Mouse (Mus musculus): ENCODE data around the gene Abhd11. TPM values are rescaled to one million over a fixed set of nuclear protein-coding genes. Genes with fewer than 3 reads are reported as not detected.

The Abhd11 gene
- polyA plus RNA-seq, 1 experiment from 2014 or later: 45.1 TPM

DNA sequence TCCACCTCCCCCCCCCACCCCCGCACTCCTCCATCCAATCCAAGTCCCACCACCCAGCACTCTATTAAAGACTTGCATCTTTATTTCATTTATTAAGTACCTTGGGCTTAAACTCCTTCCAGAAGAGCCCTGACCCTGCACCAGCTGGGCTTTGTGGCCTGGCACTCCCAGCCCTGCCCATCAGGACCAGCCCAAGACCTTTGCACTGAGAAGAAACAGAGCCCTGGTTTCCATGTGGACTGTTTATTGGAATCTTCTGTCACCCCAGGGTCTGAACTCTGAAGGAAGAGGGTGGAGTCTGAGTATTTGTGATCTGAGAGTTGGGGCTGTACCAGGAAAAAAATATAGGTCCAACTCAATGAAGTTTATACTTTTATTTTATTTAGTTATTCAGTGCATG is 25.8 kb upstream of the Abhd11 start:
- no peak overlapping the region for H3K4me3 ChIP-seq (ENCODE audit: low read depth, low read length)
- H3K4me2 ChIP-seq (replicated peaks; ENCODE audit: low read depth, low read length): no peak overlapping the region
- 92% methylated on average over 1 of the region's 1 CpGs for WGBS
- no peaks in the 10 kb centered on the region for H3K9me3 ChIP-seq (ENCODE audit: control insufficient read depth, low read length)
- no peak overlapping the region for H3K27ac ChIP-seq (ENCODE audit: low read depth, low read length)
- H3K4me1 ChIP-seq (replicated peaks; ENCODE audit: control insufficient read depth, insufficient read depth, low read length): peaks cover 5% of the 10 kb centered on the region; the same call in 1 of the 2 replicates
- H3K27me3 ChIP-seq (ENCODE audit: control insufficient read depth, insufficient read depth, low read length): peaks cover 37% of the 10 kb centered on the region
- DNase-seq (ENCODE audit: low spot score) (no peak), ATAC-seq (ENCODE audit: low FRiP score) (no peak)
- no peaks in the 10 kb centered on the region for H3K36me3 ChIP-seq (ENCODE audit: control insufficient read depth, insufficient read depth, low read length)
- no peak overlapping the region for H3K9ac ChIP-seq (ENCODE audit: low read depth, low read length)

GRCm38 (mm10) chr5:134983771-134984170 is 25.2 kb upstream of the Abhd11 start:
- Histone ChIP-seq H3K4me3 (ENCODE audit: low read depth, low read length) (no peak overlapping the region), H3K4me2 (replicated peaks; ENCODE audit: low read depth, low read length) (no peak overlapping the region), H3K27me3 (ENCODE audit: control insufficient read depth, insufficient read depth, low read length) (peaks cover 39% of the 10 kb centered on the region), H3K9ac (ENCODE audit: low read depth, low read length) (no peak overlapping the region), H3K36me3 (ENCODE audit: control insufficient read depth, insufficient read depth, low read length) (no peaks in the 10 kb centered on the region), H3K9me3 (ENCODE audit: control insufficient read depth, low read length) (no peaks in the 10 kb centered on the region), H3K27ac (ENCODE audit: low read depth, low read length) (no peak overlapping the region), H3K4me1 (replicated peaks; ENCODE audit: control insufficient read depth, insufficient read depth, low read length) (peaks cover 5% of the 10 kb centered on the region; the same call in 1 of the 2 replicates)
- no peak for ATAC-seq (ENCODE audit: low FRiP score)
- WGBS: 13% methylated on average over 3 of the region's 3 CpGs
- DNase-seq (ENCODE audit: low spot score): peak; percentile 45

GRCm38 (mm10) chr5:134985633-134986297 is 23.2 kb upstream of the Abhd11 start, which contains the start of gene Cldn3:
Gene Cldn3, plus strand, starts transcription at chr5:134986214.
- peak; percentile 63 for ATAC-seq (ENCODE audit: low FRiP score)
- under 1% methylated on average over 25 of the region's 25 CpGs for WGBS
- Histone ChIP-seq H3K27me3 (ENCODE audit: control insufficient read depth, insufficient read depth, low read length) (peaks cover 43% of the 10 kb centered on the region), H3K27ac (ENCODE audit: low read depth, low read length) (no peak within 1 kb of the TSS), H3K9ac (ENCODE audit: low read depth, low read length) (peak within 1 kb of the TSS; percentile 15; the same call in 1 of the 2 replicates), H3K4me2 (replicated peaks; ENCODE audit: low read depth, low read length) (peak within 1 kb of the TSS; percentile 25), H3K9me3 (ENCODE audit: control insufficient read depth, low read length) (no peaks in the 10 kb centered on the region), H3K4me3 (ENCODE audit: low read depth, low read length) (peak within 1 kb of the TSS; percentile 20), H3K4me1 (replicated peaks; ENCODE audit: control insufficient read depth, insufficient read depth, low read length) (peaks cover 5% of the 10 kb centered on the region; the same call in 1 of the 2 replicates), H3K36me3 (ENCODE audit: control insufficient read depth, insufficient read depth, low read length) (no peaks in the 10 kb centered on the region)
- peak; percentile 46 for DNase-seq (ENCODE audit: low spot score)

DNA sequence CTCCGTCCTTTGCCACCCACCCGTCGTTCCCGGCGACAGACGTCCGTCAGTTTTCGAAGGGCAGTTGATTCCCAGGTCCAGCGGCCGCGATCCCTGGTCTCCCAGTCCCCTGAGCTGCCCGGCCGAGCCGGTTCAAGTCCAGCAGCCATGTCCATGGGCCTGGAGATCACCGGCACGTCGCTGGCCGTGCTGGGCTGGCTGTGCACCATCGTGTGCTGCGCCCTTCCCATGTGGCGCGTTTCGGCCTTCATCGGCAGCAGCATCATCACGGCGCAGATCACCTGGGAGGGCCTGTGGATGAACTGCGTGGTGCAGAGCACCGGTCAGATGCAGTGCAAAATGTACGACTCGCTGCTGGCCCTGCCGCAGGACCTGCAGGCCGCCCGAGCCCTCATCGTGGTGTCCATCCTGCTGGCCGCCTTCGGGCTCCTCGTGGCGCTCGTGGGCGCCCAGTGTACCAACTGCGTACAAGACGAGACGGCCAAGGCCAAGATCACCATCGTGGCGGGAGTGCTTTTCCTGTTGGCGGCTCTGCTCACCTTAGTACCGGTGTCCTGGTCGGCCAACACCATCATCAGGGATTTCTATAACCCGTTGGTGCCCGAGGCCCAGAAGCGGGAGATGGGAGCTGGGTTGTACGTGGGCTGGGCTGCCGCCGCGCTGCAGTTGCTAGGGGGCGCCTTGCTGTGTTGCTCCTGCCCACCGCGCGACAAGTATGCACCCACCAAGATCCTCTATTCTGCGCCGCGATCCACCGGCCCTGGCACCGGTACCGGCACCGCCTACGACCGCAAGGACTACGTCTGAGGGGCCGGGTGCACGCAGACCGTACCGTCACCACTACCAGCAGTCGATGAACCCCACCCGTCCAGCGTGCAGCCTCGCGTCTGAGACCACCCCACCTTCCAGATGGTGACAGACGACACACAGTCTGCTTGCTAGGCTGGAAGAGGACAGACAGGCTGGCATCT is 22.4 kb upstream of the Abhd11 start:
- Histone ChIP-seq H3K4me3 (ENCODE audit: low read depth, low read length) (peak overlapping the region; percentile 20), H3K4me2 (replicated peaks; ENCODE audit: low read depth, low read length) (peak overlapping the region; percentile 25), H3K9ac (ENCODE audit: low read depth, low read length) (peak overlapping the region; percentile 15; the same call in 1 of the 2 replicates), H3K27ac (ENCODE audit: low read depth, low read length) (no peak overlapping the region), H3K36me3 (ENCODE audit: control insufficient read depth, insufficient read depth, low read length) (no peaks in the 10 kb centered on the region), H3K4me1 (replicated peaks; ENCODE audit: control insufficient read depth, insufficient read depth, low read length) (peaks cover 5% of the 10 kb centered on the region; the same call in 1 of the 2 replicates), H3K27me3 (ENCODE audit: control insufficient read depth, insufficient read depth, low read length) (peaks cover 43% of the 10 kb centered on the region), H3K9me3 (ENCODE audit: control insufficient read depth, low read length) (no peaks in the 10 kb centered on the region)
- no peak for ATAC-seq (ENCODE audit: low FRiP score)
- peak; percentile 56 for DNase-seq (ENCODE audit: low spot score)
- 5% methylated on average over 79 of the region's 79 CpGs for WGBS

DNA sequence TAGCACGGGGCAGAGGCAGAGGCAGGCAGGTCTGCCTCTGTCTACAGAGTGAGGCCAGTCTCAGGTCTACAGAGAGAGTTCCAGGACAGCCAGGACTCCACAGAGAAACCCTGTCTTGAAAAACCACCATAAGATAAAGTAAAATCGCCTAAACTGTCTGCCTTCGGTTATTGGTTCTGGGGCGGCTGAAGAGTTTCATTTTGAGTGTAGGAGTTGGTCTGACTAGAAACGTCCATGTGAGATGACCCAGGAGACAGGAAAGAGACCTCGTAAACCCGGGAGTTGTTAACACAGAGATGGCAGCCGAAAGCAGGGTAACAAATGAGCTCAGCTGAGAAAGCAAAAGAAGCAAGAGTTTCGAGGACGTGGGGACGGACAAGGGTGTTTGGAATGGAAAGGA is 19.8 kb upstream of the Abhd11 start:
- 73% methylated on average over 11 of the region's 11 CpGs for WGBS
- no peak overlapping the region for H3K9ac ChIP-seq (ENCODE audit: low read depth, low read length)
- H3K36me3 ChIP-seq (ENCODE audit: control insufficient read depth, insufficient read depth, low read length): no peaks in the 10 kb centered on the region
- no peak overlapping the region for H3K4me3 ChIP-seq (ENCODE audit: low read depth, low read length)
- no peak overlapping the region for H3K27ac ChIP-seq (ENCODE audit: low read depth, low read length)
- H3K9me3 ChIP-seq (ENCODE audit: control insufficient read depth, low read length): no peaks in the 10 kb centered on the region
- H3K27me3 ChIP-seq (ENCODE audit: control insufficient read depth, insufficient read depth, low read length): peaks cover 43% of the 10 kb centered on the region
- DNase-seq (ENCODE audit: low spot score) (no peak), ATAC-seq (ENCODE audit: low FRiP score) (no peak)
- no peak overlapping the region for H3K4me2 ChIP-seq (replicated peaks; ENCODE audit: low read depth, low read length)
- H3K4me1 ChIP-seq (replicated peaks; ENCODE audit: control insufficient read depth, insufficient read depth, low read length): peaks cover 5% of the 10 kb centered on the region; the same call in 1 of the 2 replicates

DNA sequence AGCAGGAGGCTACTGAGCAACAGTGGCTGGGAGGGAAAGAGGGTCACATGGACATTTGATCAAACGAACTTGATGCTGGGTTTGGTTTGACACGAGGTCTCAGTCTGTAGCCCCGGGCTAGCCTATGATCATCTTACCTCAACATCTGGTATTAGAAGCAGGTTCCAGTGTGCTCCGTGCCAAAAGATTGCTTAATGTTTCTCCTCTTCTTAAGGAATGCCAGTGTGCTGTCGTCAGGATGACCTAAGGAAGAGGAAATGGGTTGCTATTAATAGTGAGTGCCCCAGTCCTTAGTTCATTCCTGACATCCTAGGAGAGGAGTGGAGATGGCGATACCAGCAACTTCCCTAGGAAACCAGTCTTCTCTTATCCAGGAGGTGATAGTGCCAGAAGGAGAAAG is 19.2 kb upstream of the Abhd11 start:
- no peak overlapping the region for H3K4me2 ChIP-seq (replicated peaks; ENCODE audit: low read depth, low read length)
- ATAC-seq (ENCODE audit: low FRiP score): no peak
- 65% methylated on average over 6 of the region's 6 CpGs for WGBS

DNA sequence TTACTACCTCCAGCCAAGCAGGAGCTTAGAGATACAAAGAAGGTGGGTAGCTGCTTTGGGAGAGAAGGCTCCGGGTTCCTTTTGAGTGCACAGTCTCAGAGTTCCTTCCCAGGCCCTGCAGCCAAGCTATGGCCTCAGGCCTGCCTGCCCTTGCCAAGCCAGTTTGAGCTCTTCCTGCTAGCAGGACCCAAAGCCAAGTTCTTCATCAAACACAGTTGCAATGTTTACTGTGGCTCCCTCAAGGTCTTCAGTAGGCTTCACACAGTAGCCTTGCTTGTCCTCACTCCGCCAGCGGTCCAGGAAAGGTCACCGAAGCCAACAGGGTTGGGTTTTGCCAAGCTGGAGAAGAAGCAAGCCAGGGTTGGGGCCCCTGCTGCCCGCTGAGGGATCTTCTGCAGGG is 16.4 kb upstream of the Abhd11 start:
- WGBS: 91% methylated on average over 5 of the region's 5 CpGs
- H3K27ac ChIP-seq (ENCODE audit: low read depth, low read length): no peak overlapping the region
- no peak for DNase-seq (ENCODE audit: low spot score)
- peaks cover 12% of the 10 kb centered on the region for H3K27me3 ChIP-seq (ENCODE audit: control insufficient read depth, insufficient read depth, low read length)
- no peaks in the 10 kb centered on the region for H3K4me1 ChIP-seq (replicated peaks; ENCODE audit: control insufficient read depth, insufficient read depth, low read length)
- H3K4me2 ChIP-seq (replicated peaks; ENCODE audit: low read depth, low read length): no peak overlapping the region
- H3K9ac ChIP-seq (ENCODE audit: low read depth, low read length): no peak overlapping the region
- H3K36me3 ChIP-seq (ENCODE audit: control insufficient read depth, insufficient read depth, low read length): no peaks in the 10 kb centered on the region
- H3K4me3 ChIP-seq (ENCODE audit: low read depth, low read length): no peak overlapping the region
- H3K9me3 ChIP-seq (ENCODE audit: control insufficient read depth, low read length): no peaks in the 10 kb centered on the region
- ATAC-seq (ENCODE audit: low FRiP score): no peak

More for the DNA sequence above, 19.2 kb upstream of the Abhd11 start:
- Histone ChIP-seq H3K27me3 (ENCODE audit: control insufficient read depth, insufficient read depth, low read length) (peaks cover 40% of the 10 kb centered on the region), H3K27ac (ENCODE audit: low read depth, low read length) (no peak overlapping the region), H3K9me3 (ENCODE audit: control insufficient read depth, low read length) (no peaks in the 10 kb centered on the region), H3K36me3 (ENCODE audit: control insufficient read depth, insufficient read depth, low read length) (no peaks in the 10 kb centered on the region), H3K4me1 (replicated peaks; ENCODE audit: control insufficient read depth, insufficient read depth, low read length) (peaks cover 5% of the 10 kb centered on the region; the same call in 1 of the 2 replicates), H3K4me3 (ENCODE audit: low read depth, low read length) (no peak overlapping the region), H3K9ac (ENCODE audit: low read depth, low read length) (no peak overlapping the region)
- DNase-seq (ENCODE audit: low spot score): no peak

GRCm38 (mm10) chr5:134998359-134998758 is 10.6 kb upstream of the Abhd11 start:
- H3K36me3 ChIP-seq (ENCODE audit: control insufficient read depth, insufficient read depth, low read length): no peaks in the 10 kb centered on the region
- no peaks in the 10 kb centered on the region for H3K9me3 ChIP-seq (ENCODE audit: control insufficient read depth, low read length)
- H3K9ac ChIP-seq (ENCODE audit: low read depth, low read length): no peak overlapping the region
- WGBS: 75% methylated on average over 6 of the region's 6 CpGs
- no peak overlapping the region for H3K4me3 ChIP-seq (ENCODE audit: low read depth, low read length)
- no peaks in the 10 kb centered on the region for H3K27me3 ChIP-seq (ENCODE audit: control insufficient read depth, insufficient read depth, low read length)
- ATAC-seq (ENCODE audit: low FRiP score) (no peak), DNase-seq (ENCODE audit: low spot score) (no peak)
- no peak overlapping the region for H3K4me2 ChIP-seq (replicated peaks; ENCODE audit: low read depth, low read length)
- H3K4me1 ChIP-seq (replicated peaks; ENCODE audit: control insufficient read depth, insufficient read depth, low read length): no peaks in the 10 kb centered on the region; the same call in 1 of the 2 replicates
- no peak overlapping the region for H3K27ac ChIP-seq (ENCODE audit: low read depth, low read length)

All from hindbrain, embryonic 11.5 days (tissue).